Mouse (Mus musculus): ENCODE data around the gene Hist1h2ad. TPM values are rescaled to one million over a fixed set of nuclear protein-coding genes. Genes with fewer than 3 reads are reported as not detected.
"Not testable (repeated sequence)": the region's sequence is repeated elsewhere in the genome, so short reads cannot be mapped to it uniquely, and the experiment has no call there.

Hist1h2ad gene
- polyA plus RNA-seq, 1 experiment from 2014 or later, result 6.2 TPM

- H3K9me3 ChIP-seq (ENCODE audit: control insufficient read depth, low read depth, low read length), result no peaks in the 10 kb centered on the region
- H3K4me2 ChIP-seq (replicated peaks; ENCODE audit: low read depth, low read length), result peak overlapping the region; percentile 34
- 75% methylated on average over 3 of the region's 3 CpGs for WGBS
- no peak overlapping the region for H3K9ac ChIP-seq (replicated peaks; ENCODE audit: low read depth, low read length)
- H3K4me1 ChIP-seq (ENCODE audit: control insufficient read depth, insufficient read depth, low read length), result peaks cover 6% of the 10 kb centered on the region
- peak overlapping the region; percentile 42; the same call in 1 of the 2 replicates for H3K4me3 ChIP-seq (ENCODE audit: low read depth, low read length)
- H3K36me3 ChIP-seq (ENCODE audit: control insufficient read depth, insufficient read depth, low read length), result no peaks in the 10 kb centered on the region
- H3K27me3 ChIP-seq (ENCODE audit: control insufficient read depth, insufficient read depth, low read length), result no peaks in the 10 kb centered on the region
- no peak for ATAC-seq (ENCODE audit: insufficient number of reproducible peaks, insufficient read depth, low FRiP score, low read depth)
- no peak overlapping the region for H3K27ac ChIP-seq (ENCODE audit: low read length)
Measured at GRCm38 (mm10) chr13:23537006-23537710, 37.0 kb upstream of the Hist1h2ad start.

GRCm38 (mm10) chr13:23538249-23538648 lies 35.9 kb upstream of the Hist1h2ad start:
- 77% methylated on average over 5 of the region's 5 CpGs for WGBS
- Histone ChIP-seq H3K9ac (replicated peaks; ENCODE audit: low read depth, low read length) (no peak overlapping the region), H3K36me3 (ENCODE audit: control insufficient read depth, insufficient read depth, low read length) (no peaks in the 10 kb centered on the region), H3K27me3 (ENCODE audit: control insufficient read depth, insufficient read depth, low read length) (no peaks in the 10 kb centered on the region), H3K4me1 (ENCODE audit: control insufficient read depth, insufficient read depth, low read length) (peaks cover 6% of the 10 kb centered on the region; the same call in 1 of the 2 replicates), H3K4me2 (replicated peaks; ENCODE audit: low read depth, low read length) (no peak overlapping the region), H3K9me3 (ENCODE audit: control insufficient read depth, low read depth, low read length) (no peaks in the 10 kb centered on the region), H3K4me3 (ENCODE audit: low read depth, low read length) (no peak overlapping the region), H3K27ac (ENCODE audit: low read length) (no peak overlapping the region)
- no peak for ATAC-seq (ENCODE audit: insufficient number of reproducible peaks, insufficient read depth, low FRiP score, low read depth)

GRCm38 (mm10) chr13:23539821-23540220 lies 34.4 kb upstream of the Hist1h2ad start:
- not testable (repeated sequence) for H3K36me3 ChIP-seq (ENCODE audit: control insufficient read depth, insufficient read depth, low read length); H3K4me1 ChIP-seq (ENCODE audit: control insufficient read depth, insufficient read depth, low read length); H3K9ac ChIP-seq (replicated peaks; ENCODE audit: low read depth, low read length); H3K4me2 ChIP-seq (replicated peaks; ENCODE audit: low read depth, low read length); H3K27ac ChIP-seq (ENCODE audit: low read length); ATAC-seq (ENCODE audit: insufficient number of reproducible peaks, insufficient read depth, low FRiP score, low read depth); H3K9me3 ChIP-seq (ENCODE audit: control insufficient read depth, low read depth, low read length); H3K4me3 ChIP-seq (ENCODE audit: low read depth, low read length); H3K27me3 ChIP-seq (ENCODE audit: control insufficient read depth, insufficient read depth, low read length)
- WGBS, result 79% methylated on average over 1 of the region's 1 CpGs

GRCm38 (mm10) chr13:23541497-23541896 lies 32.7 kb upstream of the Hist1h2ad start:
- Histone ChIP-seq H3K4me3 (ENCODE audit: low read depth, low read length) (no peak overlapping the region), H3K9ac (replicated peaks; ENCODE audit: low read depth, low read length) (no peak overlapping the region), H3K36me3 (ENCODE audit: control insufficient read depth, insufficient read depth, low read length) (no peaks in the 10 kb centered on the region), H3K27me3 (ENCODE audit: control insufficient read depth, insufficient read depth, low read length) (no peaks in the 10 kb centered on the region), H3K9me3 (ENCODE audit: control insufficient read depth, low read depth, low read length) (no peaks in the 10 kb centered on the region), H3K4me2 (replicated peaks; ENCODE audit: low read depth, low read length) (peak overlapping the region; percentile 59; the same call in 1 of the 2 replicates), H3K4me1 (ENCODE audit: control insufficient read depth, insufficient read depth, low read length) (peaks cover 6% of the 10 kb centered on the region; the same call in 1 of the 2 replicates), H3K27ac (ENCODE audit: low read length) (no peak overlapping the region)
- 89% methylated on average over 3 of the region's 3 CpGs for WGBS
- no peak for ATAC-seq (ENCODE audit: insufficient number of reproducible peaks, insufficient read depth, low FRiP score, low read depth)

GRCm38 (mm10) chr13:23542225-23542980 lies 31.8 kb upstream of the Hist1h2ad start:
- not testable (repeated sequence) for H3K9me3 ChIP-seq (ENCODE audit: control insufficient read depth, low read depth, low read length); ATAC-seq (ENCODE audit: insufficient number of reproducible peaks, insufficient read depth, low FRiP score, low read depth); H3K27me3 ChIP-seq (ENCODE audit: control insufficient read depth, insufficient read depth, low read length); H3K4me1 ChIP-seq (ENCODE audit: control insufficient read depth, insufficient read depth, low read length); H3K36me3 ChIP-seq (ENCODE audit: control insufficient read depth, insufficient read depth, low read length)
- Histone ChIP-seq H3K27ac (ENCODE audit: low read length) (peak overlapping the region; percentile 80), H3K4me2 (replicated peaks; ENCODE audit: low read depth, low read length) (peak overlapping the region; percentile 59), H3K9ac (replicated peaks; ENCODE audit: low read depth, low read length) (peak overlapping the region; percentile 57), H3K4me3 (ENCODE audit: low read depth, low read length) (peak overlapping the region; percentile 38)
- WGBS, result 7% methylated on average over 3 of the region's 3 CpGs

GRCm38 (mm10) chr13:23542999-23543607 lies 31.1 kb upstream of the Hist1h2ad start, which contains the start of gene Hist1h2bh:
Hist1h2bh (minus strand) TSS chr13:23543392.
- ATAC-seq (ENCODE audit: insufficient number of reproducible peaks, insufficient read depth, low FRiP score, low read depth), result peak; percentile 96
- H3K36me3 ChIP-seq (ENCODE audit: control insufficient read depth, insufficient read depth, low read length); H3K27me3 ChIP-seq (ENCODE audit: control insufficient read depth, insufficient read depth, low read length); H3K9me3 ChIP-seq (ENCODE audit: control insufficient read depth, low read depth, low read length); H3K4me1 ChIP-seq (ENCODE audit: control insufficient read depth, insufficient read depth, low read length): not testable (repeated sequence)
- Histone ChIP-seq H3K4me2 (replicated peaks; ENCODE audit: low read depth, low read length) (peak within 1 kb of the TSS; percentile 59), H3K9ac (replicated peaks; ENCODE audit: low read depth, low read length) (peak within 1 kb of the TSS; percentile 57), H3K27ac (ENCODE audit: low read length) (peak within 1 kb of the TSS; percentile 94), H3K4me3 (ENCODE audit: low read depth, low read length) (peak within 1 kb of the TSS; percentile 38)
- under 1% methylated on average over 26 of the region's 42 CpGs for WGBS

GRCm38 (mm10) chr13:23543965-23544786 lies 30.0 kb upstream of the Hist1h2ad start, which contains the start of gene Hist1h3f:
Hist1h3f (plus strand) TSS chr13:23544052.
- WGBS, result under 1% methylated on average over 24 of the region's 45 CpGs
- Histone ChIP-seq H3K4me3 (ENCODE audit: low read depth, low read length) (peak within 1 kb of the TSS; percentile 38), H3K27ac (ENCODE audit: low read length) (peak within 1 kb of the TSS; percentile 94), H3K27me3 (ENCODE audit: control insufficient read depth, insufficient read depth, low read length) (no peaks in the 10 kb centered on the region), H3K9ac (replicated peaks; ENCODE audit: low read depth, low read length) (peak within 1 kb of the TSS; percentile 57), H3K4me2 (replicated peaks; ENCODE audit: low read depth, low read length) (peak within 1 kb of the TSS; percentile 59), H3K36me3 (ENCODE audit: control insufficient read depth, insufficient read depth, low read length) (no peaks in the 10 kb centered on the region), H3K4me1 (ENCODE audit: control insufficient read depth, insufficient read depth, low read length) (no peaks in the 10 kb centered on the region), H3K9me3 (ENCODE audit: control insufficient read depth, low read depth, low read length) (no peaks in the 10 kb centered on the region)
- peak; percentile 91 for ATAC-seq (ENCODE audit: insufficient number of reproducible peaks, insufficient read depth, low FRiP score, low read depth)

- not testable (repeated sequence) for H3K4me1 ChIP-seq (ENCODE audit: control insufficient read depth, insufficient read depth, low read length); H3K36me3 ChIP-seq (ENCODE audit: control insufficient read depth, insufficient read depth, low read length); ATAC-seq (ENCODE audit: insufficient number of reproducible peaks, insufficient read depth, low FRiP score, low read depth); H3K27me3 ChIP-seq (ENCODE audit: control insufficient read depth, insufficient read depth, low read length); H3K9ac ChIP-seq (replicated peaks; ENCODE audit: low read depth, low read length); H3K9me3 ChIP-seq (ENCODE audit: control insufficient read depth, low read depth, low read length)
- WGBS, result 1% methylated on average over 11 of the region's 14 CpGs
- Histone ChIP-seq H3K27ac (ENCODE audit: low read length) (peak overlapping the region; percentile 94), H3K4me2 (replicated peaks; ENCODE audit: low read depth, low read length) (peak overlapping the region; percentile 28; the same call in 1 of the 2 replicates), H3K4me3 (ENCODE audit: low read depth, low read length) (peak overlapping the region; percentile 32)
Measured at GRCm38 (mm10) chr13:23544787-23545120, 29.4 kb upstream of the Hist1h2ad start.

Data from stomach, embryonic 14.5 days (tissue).